Mouse (Mus musculus) left cerebral cortex, adult 18-20 months (tissue): Measurements from ENCODE around the gene Tpd52l1. TPM values are rescaled to one million over a fixed set of nuclear protein-coding genes. Genes with fewer than 3 reads are reported as not detected.

Source experiments
- DNase-seq, 2 experiments: peaks; one replicate each; pipeline ENCODE4 v3.0.0; 2021 to 2022; ENCODE audit warnings: low spot score in 2 of 2, mixed read lengths in 1 of 2
- total RNA-seq, 2 experiments: library from RNA; stranded (reverse); gene quantifications; 2 replicates each; pipeline ENCODE4 v1.2.3; 2021

Tpd52l1 gene
- total RNA-seq, 2 experiments from 2014 or later, result 26.9 to 29.4 TPM

- DNase-seq, result no peak
These were observed 94.7 kb downstream of the Tpd52l1 start for GRCm38 (mm10) chr10:31351056-31351455.

GRCm38 (mm10) chr10:31346401-31346800 lies 99.4 kb downstream of the Tpd52l1 start:
- no peak for DNase-seq

- no peak for DNase-seq
These were observed 109.3 kb downstream of the Tpd52l1 start for GRCm38 (mm10) chr10:31336432-31336831.

GRCm38 (mm10) chr10:31331225-31331775 lies 114.5 kb downstream of the Tpd52l1 start:
- no peak for DNase-seq

GRCm38 (mm10) chr10:31330286-31330962 lies 115.3 kb downstream of the Tpd52l1 start:
- no peak for DNase-seq

GRCm38 (mm10) chr10:31329436-31329835 lies 116.3 kb downstream of the Tpd52l1 start:
- DNase-seq, result no peak

- no peak for DNase-seq
These were observed 127.3 kb downstream of the Tpd52l1 start for GRCm38 (mm10) chr10:31318491-31318890.

GRCm38 (mm10) chr10:31312865-31313848 lies 132.6 kb downstream of the Tpd52l1 start, which contains the start of gene Hddc2:
Gene Hddc2 (plus strand): TSS chr10:31313383.
- DNase-seq, result peak; percentile 58 to 62

- no peak for DNase-seq
These were observed 138.6 kb downstream of the Tpd52l1 start for GRCm38 (mm10) chr10:31307024-31307598.

- DNase-seq, result no peak
These were observed 142.3 kb downstream of the Tpd52l1 start for GRCm38 (mm10) chr10:31303446-31303845.

- DNase-seq, result no peak
These were observed 145.5 kb downstream of the Tpd52l1 start for GRCm38 (mm10) chr10:31300292-31300691.

GRCm38 (mm10) chr10:31298921-31299574 lies 146.7 kb downstream of the Tpd52l1 start:
- DNase-seq, result peak; percentile 49 to 69

- no peak for DNase-seq
These were observed 147.5 kb downstream of the Tpd52l1 start for GRCm38 (mm10) chr10:31298263-31298662.

- DNase-seq, result no peak
These were observed 148.7 kb downstream of the Tpd52l1 start for GRCm38 (mm10) chr10:31297106-31297505.

- DNase-seq, result no peak
These were observed 149.3 kb downstream of the Tpd52l1 start for GRCm38 (mm10) chr10:31296458-31296857.

GRCm38 (mm10) chr10:31295705-31296104 lies 150.1 kb downstream of the Tpd52l1 start:
- no peak for DNase-seq

- no peak for DNase-seq
These were observed 156.9 kb downstream of the Tpd52l1 start for GRCm38 (mm10) chr10:31288697-31289390.

GRCm38 (mm10) chr10:31287787-31288186 lies 158.0 kb downstream of the Tpd52l1 start:
- no peak for DNase-seq
